Mouse (Mus musculus) kidney, postnatal 25 days (tissue): ENCODE data around the gene Anxa3.

Experiments used
- DNase-seq, 2 experiments: peaks; one replicate each; pipeline ENCODE4 v3.0.0; 2021; ENCODE audit warnings: mixed read lengths in 2 of 2

Anxa3 gene

GRCm38 (mm10) chr5:96848386-96848785 lies 55.2 kb downstream of the Anxa3 start:
- no peak for DNase-seq

- DNase-seq = no peak
These were observed 56.1 kb downstream of the Anxa3 start for GRCm38 (mm10) chr5:96849232-96849631.

DNA sequence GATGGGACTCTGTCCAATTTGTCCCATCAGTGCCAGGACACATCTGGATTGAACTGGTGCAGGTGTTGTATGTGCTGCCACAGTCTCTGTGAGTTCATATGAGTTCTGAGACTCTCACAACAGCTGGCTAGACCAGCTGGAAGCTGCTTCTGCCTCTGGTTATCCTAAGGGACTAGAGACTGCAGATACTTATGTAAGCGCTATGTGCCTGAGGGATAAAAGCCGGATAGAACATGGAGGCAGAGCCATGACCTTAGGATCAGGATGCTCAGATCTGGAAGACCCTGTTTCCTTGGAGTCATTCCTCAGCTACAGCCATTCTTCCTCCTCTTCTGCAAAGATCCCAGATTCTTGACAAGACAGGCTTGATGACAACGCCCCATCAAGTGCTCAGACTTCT lies 60.3 kb downstream of the Anxa3 start:
- no peak for DNase-seq

DNA sequence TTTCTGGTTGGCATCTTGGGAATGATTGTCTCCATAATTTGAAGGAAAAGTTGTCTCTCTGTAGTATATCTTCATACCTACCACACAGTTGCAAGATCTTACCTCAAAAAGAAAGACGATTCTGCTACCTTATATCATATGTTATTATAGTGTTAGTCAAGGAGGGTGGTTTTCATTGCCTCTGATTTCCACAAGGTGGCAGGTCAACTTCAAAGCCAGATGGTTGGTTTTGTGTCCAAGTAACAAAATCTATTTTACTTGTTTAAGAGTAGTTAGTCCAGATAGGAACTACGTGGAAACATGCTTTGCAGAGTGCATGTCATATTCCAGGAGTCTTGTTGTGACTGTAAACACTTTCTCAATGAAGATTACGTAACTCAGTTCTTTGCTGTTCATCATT lies 61.2 kb downstream of the Anxa3 start:
- peak in 1 of 2 experiments; percentile 22 for DNase-seq

GRCm38 (mm10) chr5:96859938-96860337 lies 66.8 kb downstream of the Anxa3 start:
- no peak for DNase-seq

GRCm38 (mm10) chr5:96867171-96867570 lies 74.0 kb downstream of the Anxa3 start:
- DNase-seq = no peak

- DNase-seq = no peak
These were observed 75.8 kb downstream of the Anxa3 start for GRCm38 (mm10) chr5:96868893-96869292.

DNA sequence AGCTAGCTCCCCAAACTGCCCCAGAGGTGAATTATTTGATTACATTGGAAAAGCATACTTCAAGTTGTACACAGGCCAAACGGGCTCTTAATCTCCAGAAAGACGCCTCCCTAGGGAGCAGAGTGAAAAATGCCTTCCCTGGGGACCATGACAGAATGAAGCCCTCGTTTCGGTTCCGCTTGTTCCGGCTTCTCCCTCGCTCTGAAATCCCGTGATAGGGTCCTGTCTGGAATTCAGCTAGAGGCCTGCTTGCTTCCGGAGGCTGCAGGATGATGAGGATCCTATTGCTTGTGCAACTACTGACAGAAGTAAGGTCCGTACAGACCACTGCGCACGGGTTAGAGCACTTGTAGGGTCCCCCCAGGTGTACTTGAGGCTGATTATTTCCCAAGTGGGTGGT lies 77.9 kb downstream of the Anxa3 start:
- peak; percentile 16 to 46 for DNase-seq

- DNase-seq = peak in 1 of 2 experiments; percentile 69
These were observed 85.0 kb downstream of the Anxa3 start for GRCm38 (mm10) chr5:96878178-96878577.

DNA sequence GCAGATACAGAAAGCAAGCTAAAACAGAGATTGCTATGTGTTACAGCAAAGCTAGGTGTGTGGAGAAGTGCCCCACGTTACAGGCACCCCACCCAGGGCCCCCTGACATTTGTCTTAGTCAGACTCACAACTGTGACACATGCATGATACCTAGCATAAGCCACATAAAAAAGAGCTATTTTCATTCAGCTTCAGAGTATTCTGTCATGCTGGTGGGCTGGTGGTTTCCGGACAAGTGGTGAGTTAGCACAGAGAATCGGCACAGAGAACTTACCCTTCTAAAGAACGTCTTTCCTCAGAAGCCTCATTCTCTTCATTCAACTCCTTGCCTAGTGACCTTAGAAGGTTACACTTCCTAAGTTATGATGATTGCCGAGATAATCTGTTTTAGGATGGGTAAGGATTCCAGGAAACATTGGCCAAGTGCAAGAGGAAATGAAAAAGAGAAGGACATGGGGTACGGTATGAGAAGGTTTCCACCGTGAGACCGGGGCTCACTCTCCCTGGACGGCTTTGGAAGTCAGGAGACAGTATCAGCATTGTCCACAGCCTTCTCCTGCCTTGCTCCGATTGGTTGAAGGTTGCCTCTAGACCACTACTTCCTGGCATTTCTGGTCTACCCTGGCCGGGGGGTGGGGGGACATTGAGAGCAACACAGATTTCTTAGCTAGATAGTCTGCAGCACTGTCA lies 85.9 kb downstream of the Anxa3 start:
- no peak for DNase-seq

DNA sequence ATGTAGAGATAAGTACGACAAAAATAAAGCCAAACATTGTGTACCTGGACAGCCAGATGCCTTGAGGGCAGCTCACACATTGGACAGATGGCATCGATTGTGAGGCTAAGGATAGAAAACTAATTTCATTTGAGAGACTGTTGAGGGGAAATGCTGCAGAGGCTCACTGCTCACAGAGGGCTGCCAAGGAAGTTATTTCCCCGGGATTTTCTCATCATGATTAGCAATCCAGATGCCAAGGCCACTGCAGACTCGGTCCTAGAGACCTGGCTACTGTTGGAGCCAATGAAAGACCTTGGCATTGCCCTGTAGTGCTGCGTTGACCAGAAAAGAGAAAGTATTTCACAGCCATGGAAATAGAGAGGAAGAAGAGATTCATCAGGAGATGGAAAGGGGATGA lies 87.1 kb downstream of the Anxa3 start:
- no peak for DNase-seq

- DNase-seq = no peak
These were observed 88.0 kb downstream of the Anxa3 start for GRCm38 (mm10) chr5:96881118-96881517.

DNA sequence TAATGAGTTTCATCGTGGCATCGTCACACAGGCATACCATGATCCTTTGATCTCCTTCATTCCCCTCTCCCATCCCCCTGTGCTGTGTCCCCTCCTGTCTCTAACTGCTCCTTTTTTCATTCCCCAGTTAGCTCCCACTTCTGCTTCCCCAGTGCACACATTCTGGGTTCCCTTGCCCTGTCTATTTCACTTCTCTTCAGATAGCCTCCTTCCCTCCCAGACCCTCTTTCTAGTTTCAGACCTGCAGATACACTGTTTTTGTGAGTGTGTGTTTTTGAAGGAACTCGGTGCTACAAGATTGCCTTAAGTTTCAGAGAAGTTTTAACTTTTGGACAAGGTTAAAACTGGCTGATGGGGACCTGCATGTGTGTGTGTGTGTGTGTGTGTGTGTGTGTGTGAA lies 88.5 kb downstream of the Anxa3 start:
- DNase-seq = no peak

GRCm38 (mm10) chr5:96885202-96885601 lies 92.1 kb downstream of the Anxa3 start:
- no peak for DNase-seq

DNA sequence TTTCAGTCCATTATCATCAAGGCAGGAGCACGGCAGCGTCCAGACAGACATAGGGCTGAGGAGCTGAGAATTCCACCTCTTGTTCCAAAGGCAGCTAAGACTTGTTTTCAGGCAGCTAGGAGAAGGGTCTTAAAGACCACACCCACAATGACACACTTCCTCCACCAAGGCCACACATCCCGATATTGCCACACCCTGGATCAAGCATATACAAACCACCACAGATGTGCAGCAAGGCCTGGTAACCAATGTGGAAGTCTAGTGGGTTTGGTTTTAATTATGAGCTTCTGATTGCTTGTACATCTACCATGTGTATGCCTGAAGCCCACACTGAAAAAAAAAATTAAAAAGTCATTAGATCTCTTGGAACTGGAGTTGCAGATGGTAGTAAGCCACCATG lies 95.3 kb downstream of the Anxa3 start:
- no peak for DNase-seq

GRCm38 (mm10) chr5:96890367-96890766 lies 97.2 kb downstream of the Anxa3 start:
- no peak for DNase-seq
